Mouse (Mus musculus): ENCODE measurements at regions not wholly inside any gene's neighbourhood (a gene's known extent, or its start where the extent isn't known, plus 50 kb on each side); places are given as distances from the start of the nearest gene placed in this dataset.

GRCm38 (mm10) chr13:102634236-102634957 lies 59.0 kb upstream of the Cd180 start:
- Histone ChIP-seq H3K4me1 (replicated peaks; ENCODE audit: control insufficient read depth, insufficient read depth, low read length) (no peaks in the 10 kb centered on the region), H3K4me2 (replicated peaks; ENCODE audit: low read depth, low read length) (no peak overlapping the region), H3K4me3 (ENCODE audit: low read depth, low read length) (no peak overlapping the region), H3K27me3 (ENCODE audit: control insufficient read depth, insufficient read depth, low read length) (no peaks in the 10 kb centered on the region), H3K27ac (ENCODE audit: low read depth, low read length) (no peak overlapping the region), H3K9me3 (ENCODE audit: control insufficient read depth, low read length) (no peaks in the 10 kb centered on the region), H3K36me3 (ENCODE audit: control insufficient read depth, insufficient read depth, low read length) (no peaks in the 10 kb centered on the region), H3K9ac (ENCODE audit: low read depth, low read length) (no peak overlapping the region)
- ATAC-seq (ENCODE audit: low FRiP score) (no peak), DNase-seq (ENCODE audit: low spot score) (no peak)
- 95% methylated on average over 10 of the region's 10 CpGs for WGBS

- no peaks in the 10 kb centered on the region for H3K36me3 ChIP-seq (ENCODE audit: control insufficient read depth, insufficient read depth, low read length)
- no peak overlapping the region for H3K9ac ChIP-seq (ENCODE audit: low read depth, low read length)
- H3K4me1 ChIP-seq (replicated peaks; ENCODE audit: control insufficient read depth, insufficient read depth, low read length): no peaks in the 10 kb centered on the region
- no peaks in the 10 kb centered on the region for H3K9me3 ChIP-seq (ENCODE audit: control insufficient read depth, low read length)
- WGBS: 86% methylated on average over 8 of the region's 8 CpGs
- ATAC-seq (ENCODE audit: low FRiP score) (no peak), DNase-seq (ENCODE audit: low spot score) (no peak)
- no peak overlapping the region for H3K4me3 ChIP-seq (ENCODE audit: low read depth, low read length)
- no peak overlapping the region for H3K27ac ChIP-seq (ENCODE audit: low read depth, low read length)
- H3K4me2 ChIP-seq (replicated peaks; ENCODE audit: low read depth, low read length): no peak overlapping the region
- H3K27me3 ChIP-seq (ENCODE audit: control insufficient read depth, insufficient read depth, low read length): no peaks in the 10 kb centered on the region
These were observed 57.3 kb upstream of the Cd180 start for GRCm38 (mm10) chr13:102636032-102636431.

- Histone ChIP-seq H3K9ac (ENCODE audit: low read depth, low read length) (no peak overlapping the region), H3K27me3 (ENCODE audit: control insufficient read depth, insufficient read depth, low read length) (no peaks in the 10 kb centered on the region), H3K4me2 (replicated peaks; ENCODE audit: low read depth, low read length) (no peak overlapping the region), H3K27ac (ENCODE audit: low read depth, low read length) (no peak overlapping the region), H3K4me1 (replicated peaks; ENCODE audit: control insufficient read depth, insufficient read depth, low read length) (no peaks in the 10 kb centered on the region), H3K9me3 (ENCODE audit: control insufficient read depth, low read length) (no peaks in the 10 kb centered on the region), H3K36me3 (ENCODE audit: control insufficient read depth, insufficient read depth, low read length) (no peaks in the 10 kb centered on the region), H3K4me3 (ENCODE audit: low read depth, low read length) (no peak overlapping the region)
- DNase-seq (ENCODE audit: low spot score) (no peak), ATAC-seq (ENCODE audit: low FRiP score) (no peak)
- 22% methylated on average over 5 of the region's 5 CpGs for WGBS
These were observed 56.3 kb upstream of the Cd180 start for GRCm38 (mm10) chr13:102637059-102637458.

GRCm38 (mm10) chr13:102639651-102640050 lies 53.7 kb upstream of the Cd180 start:
- Histone ChIP-seq H3K4me3 (ENCODE audit: low read depth, low read length) (no peak overlapping the region), H3K4me1 (replicated peaks; ENCODE audit: control insufficient read depth, insufficient read depth, low read length) (no peaks in the 10 kb centered on the region), H3K36me3 (ENCODE audit: control insufficient read depth, insufficient read depth, low read length) (no peaks in the 10 kb centered on the region), H3K9ac (ENCODE audit: low read depth, low read length) (no peak overlapping the region), H3K9me3 (ENCODE audit: control insufficient read depth, low read length) (no peaks in the 10 kb centered on the region), H3K4me2 (replicated peaks; ENCODE audit: low read depth, low read length) (no peak overlapping the region), H3K27me3 (ENCODE audit: control insufficient read depth, insufficient read depth, low read length) (no peaks in the 10 kb centered on the region), H3K27ac (ENCODE audit: low read depth, low read length) (no peak overlapping the region)
- DNase-seq (ENCODE audit: low spot score): no peak
- no peak for ATAC-seq (ENCODE audit: low FRiP score)
- WGBS: 95% methylated on average over 9 of the region's 9 CpGs

- Histone ChIP-seq H3K4me1 (replicated peaks; ENCODE audit: control insufficient read depth, insufficient read depth, low read length) (no peaks in the 10 kb centered on the region), H3K9ac (ENCODE audit: low read depth, low read length) (no peak overlapping the region), H3K9me3 (ENCODE audit: control insufficient read depth, low read length) (no peaks in the 10 kb centered on the region), H3K4me3 (ENCODE audit: low read depth, low read length) (no peak overlapping the region), H3K27me3 (ENCODE audit: control insufficient read depth, insufficient read depth, low read length) (no peaks in the 10 kb centered on the region), H3K27ac (ENCODE audit: low read depth, low read length) (no peak overlapping the region), H3K36me3 (ENCODE audit: control insufficient read depth, insufficient read depth, low read length) (no peaks in the 10 kb centered on the region), H3K4me2 (replicated peaks; ENCODE audit: low read depth, low read length) (no peak overlapping the region)
- ATAC-seq (ENCODE audit: low FRiP score): no peak
- DNase-seq (ENCODE audit: low spot score): no peak
- WGBS: 67% methylated on average over 3 of the region's 3 CpGs
These were observed 53.2 kb upstream of the Cd180 start for GRCm38 (mm10) chr13:102640171-102640570.

Data from hindbrain, embryonic 11.5 days (tissue).